Mouse (Mus musculus) forebrain, postnatal 0 days (tissue): ENCODE results near the gene Snx1. TPM values are rescaled to one million over a fixed set of nuclear protein-coding genes. Genes with fewer than 3 reads are reported as not detected.

ENCODE experiments used
- ATAC-seq: fragments of 200-750 bp; cut with Nextera tagmentation; 2 replicates; pipeline ENCODE4 v1.8.0; 2017; ENCODE audit warnings: mild to moderate bottlenecking, moderate library complexity
- DNase-seq: peaks from one replicate; pipeline ENCODE4 v3.0.0-alpha.2; 2015
- H3K27ac ChIP-seq: fragments of 300-500 bp; sonication (generic); 2 replicates; pipeline ENCODE4 v1.5.1; 2014; ENCODE audit warnings: low read depth, mild to moderate bottlenecking, antibody characterized with exemption, low read length, moderate library complexity, mixed read lengths
- H3K27me3 ChIP-seq: fragments of 300-500 bp; sonication (generic); 2 replicates; pipeline ENCODE4 v1.6.1; 2014; ENCODE audit warnings: mild to moderate bottlenecking, low read length, mixed read lengths; ENCODE audit not compliant: insufficient read depth
- H3K36me3 ChIP-seq: fragments of 300-500 bp; sonication (generic); 2 replicates; pipeline ENCODE4 v1.6.1; 2014; ENCODE audit warnings: mild to moderate bottlenecking, moderate library complexity; ENCODE audit not compliant: insufficient read depth
- H3K4me1 ChIP-seq: fragments of 300-500 bp; sonication (generic); 2 replicates; pipeline ENCODE4 v1.6.1; 2014; ENCODE audit warnings: antibody characterized with exemption; ENCODE audit not compliant: insufficient read depth
- H3K4me2 ChIP-seq: fragments of 300-500 bp; sonication (generic); 2 replicates; pipeline ENCODE4 v1.6.1; 2014; ENCODE audit warnings: low read depth, mild to moderate bottlenecking, moderate library complexity
- H3K4me3 ChIP-seq: fragments of 300-500 bp; sonication (generic); 2 replicates; pipeline ENCODE4 v1.5.1; 2014; ENCODE audit warnings: low read depth, low read length, mixed read lengths
- H3K9ac ChIP-seq: fragments of 300-500 bp; sonication (generic); 2 replicates; pipeline ENCODE4 v1.6.1; 2014; ENCODE audit warnings: mild to moderate bottlenecking
- H3K9me3 ChIP-seq: fragments of 300-500 bp; sonication (generic); 2 replicates; pipeline ENCODE4 v1.6.1; 2016; ENCODE audit warnings: low read length
- CTCF ChIP-seq: sonication (generic); IDR thresholded peaks from 2 replicates; pipeline ENCODE4 v1.5.1; 2016; ENCODE audit warnings: antibody characterized with exemption, control low read depth, low read depth
- WGBS: fragments of 180-500 bp; shearing (Covaris S2); extraction: QIAGEN DNeasy Blood & Tissue Kit; methylation state at CpG from one replicate; pipeline ENCODE4 v1.1.7; 2014; 5-methylcytosine and 5-hydroxymethylcytosine counted together
- polyA plus RNA-seq: library from polyadenylated mRNA; unstranded; fragments of >200 nt; fragmentation: Nextera tagmentation; extraction: Ambion mirVana; gene quantifications from 2 replicates; pipeline ENCODE4 v1.2.1, GENCODE M21; 2015
- total RNA-seq: library from RNA; depleted of rRNA; stranded (reverse); fragments of >200 nt; gene quantifications from 2 replicates; pipeline ENCODE4 v1.2.3, GENCODE M21; 2014

Gene Snx1
- total and polyA plus RNA-seq, 2 experiments from 2014 or later: 51.5 to 59.8 TPM

- TF ChIP-seq CTCF: no peak
- no peaks in the 10 kb centered on the region for H3K27me3 ChIP-seq
- H3K9me3 ChIP-seq: no peaks in the 10 kb centered on the region
- no peaks in the 10 kb centered on the region for H3K36me3 ChIP-seq
- H3K4me3 ChIP-seq: no peak overlapping the region
- H3K4me2 ChIP-seq: no peak overlapping the region
- H3K27ac ChIP-seq: no peak overlapping the region
- no peak overlapping the region for H3K9ac ChIP-seq
- 45% methylated on average over 3 of the region's 3 CpGs for WGBS
- DNase-seq (no peak), ATAC-seq (no peak)
- H3K4me1 ChIP-seq: no peaks in the 10 kb centered on the region
Observed at GRCm38 (mm10) chr9:66120945-66121344, 5.4 kb downstream of the Snx1 start.

DNA sequence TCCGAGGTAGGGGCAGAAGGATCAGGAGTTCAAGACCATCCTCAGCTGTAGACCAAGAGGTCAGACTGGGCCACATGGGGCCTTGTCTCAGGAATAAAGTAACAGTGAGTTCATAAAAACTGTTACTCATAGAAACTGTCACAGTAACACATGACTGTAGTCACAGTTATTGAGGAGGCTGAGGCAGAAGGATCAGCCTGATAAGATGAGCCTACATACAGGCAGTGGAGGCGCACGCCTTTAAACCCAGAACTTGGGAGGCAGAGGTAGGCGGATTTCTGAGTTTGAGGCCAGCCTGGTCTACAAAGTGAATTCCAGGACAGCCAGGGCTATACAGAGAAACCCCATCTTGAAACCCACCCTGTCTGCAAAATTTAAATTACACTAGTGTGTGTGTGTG is 6.3 kb downstream of the Snx1 start:
- Histone ChIP-seq H3K27ac (no peak overlapping the region), H3K36me3 (no peaks in the 10 kb centered on the region; the same call in 1 of the 2 replicates), H3K9me3 (no peaks in the 10 kb centered on the region), H3K27me3 (no peaks in the 10 kb centered on the region), H3K4me1 (no peaks in the 10 kb centered on the region), H3K4me2 (no peak overlapping the region), H3K4me3 (no peak overlapping the region), H3K9ac (no peak overlapping the region)
- ATAC-seq (no peak), DNase-seq (no peak)
- 95% methylated on average over 4 of the region's 4 CpGs for WGBS
- no peak for TF ChIP-seq CTCF

DNA sequence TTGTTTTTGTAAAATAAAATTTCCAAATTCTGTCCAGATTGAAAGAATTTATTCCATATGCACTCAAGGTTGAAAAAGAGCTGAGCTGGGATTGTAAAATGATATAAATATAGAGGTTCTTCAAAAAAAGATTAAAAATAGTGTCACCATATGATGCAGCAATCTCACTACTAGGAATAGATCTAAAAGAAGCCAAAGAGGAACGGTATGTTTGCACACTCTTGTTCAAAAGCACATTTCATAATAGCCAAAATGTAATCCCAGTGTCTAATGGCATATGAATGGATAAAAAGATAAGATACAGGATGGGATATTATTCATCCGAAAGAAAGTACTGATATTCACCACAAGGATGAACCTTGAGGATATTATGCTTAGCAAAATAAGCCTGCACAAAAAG is 6.9 kb downstream of the Snx1 start:
- WGBS: 78% methylated on average over 2 of the region's 2 CpGs

DNA sequence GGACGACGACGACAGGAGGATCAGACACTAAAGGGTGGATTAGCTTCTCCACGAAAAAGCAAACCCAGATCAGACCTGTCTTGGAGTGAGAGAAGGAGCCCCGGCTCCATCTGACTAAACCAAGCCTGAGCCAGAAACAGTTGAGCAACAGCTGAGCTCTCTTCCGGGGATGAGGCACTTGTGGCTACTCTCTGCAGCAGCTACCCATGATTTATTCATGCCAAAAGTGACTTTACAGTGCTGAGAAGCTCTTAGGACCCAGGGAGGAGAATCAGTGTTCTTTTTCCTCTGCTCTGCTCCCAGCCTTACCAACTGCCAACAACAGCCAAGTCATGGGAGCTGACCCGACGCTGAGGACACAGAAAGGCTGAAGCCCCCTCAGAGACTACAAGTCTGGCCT is 9.5 kb downstream of the Snx1 start:
- H3K4me3 ChIP-seq: no peak overlapping the region
- H3K27ac ChIP-seq: no peak overlapping the region
- no peaks in the 10 kb centered on the region for H3K4me1 ChIP-seq
- 59% methylated on average over 8 of the region's 8 CpGs for WGBS
- no peaks in the 10 kb centered on the region for H3K9me3 ChIP-seq
- H3K4me2 ChIP-seq: no peak overlapping the region
- DNase-seq (no peak), ATAC-seq (peak; percentile 61)
- H3K9ac ChIP-seq: no peak overlapping the region
- H3K36me3 ChIP-seq: peaks cover 6% of the 10 kb centered on the region; the same call in 1 of the 2 replicates
- no peak for TF ChIP-seq CTCF
- H3K27me3 ChIP-seq: no peaks in the 10 kb centered on the region

More for the DNA sequence above, 6.9 kb downstream of the Snx1 start:
- DNase-seq (no peak), ATAC-seq (no peak)
- Histone ChIP-seq H3K9ac (no peak overlapping the region), H3K4me1 (no peaks in the 10 kb centered on the region), H3K9me3 (no peaks in the 10 kb centered on the region), H3K4me3 (no peak overlapping the region), H3K27me3 (no peaks in the 10 kb centered on the region), H3K36me3 (peaks cover 2% of the 10 kb centered on the region; the same call in 1 of the 2 replicates), H3K27ac (no peak overlapping the region), H3K4me2 (no peak overlapping the region)
- peak; percentile 17; the same call in 1 of the 2 replicates for TF ChIP-seq CTCF

DNA sequence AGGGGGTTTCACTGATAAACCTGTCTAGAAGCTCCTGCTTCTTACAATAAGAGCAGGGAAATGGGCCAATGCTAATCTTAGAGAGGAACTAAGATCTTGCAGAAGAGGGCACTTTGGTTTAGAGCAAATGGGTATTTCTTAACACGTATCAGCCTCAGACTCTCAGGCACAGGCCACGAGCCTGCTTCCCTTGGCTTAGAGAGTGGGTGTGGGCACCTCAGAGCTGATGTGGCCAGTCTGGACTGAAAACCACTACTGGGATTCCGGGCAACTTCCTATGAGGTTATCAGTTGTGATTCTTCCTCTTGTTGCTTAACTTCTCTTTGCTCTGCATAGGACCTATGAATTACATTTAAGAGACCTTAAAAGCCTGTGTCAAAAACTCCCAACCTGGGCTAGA is 12.0 kb downstream of the Snx1 start:
- ATAC-seq: no peak

GRCm38 (mm10) chr9:66110611-66111379 is 15.6 kb downstream of the Snx1 start:
- H3K9ac ChIP-seq: no peak overlapping the region
- DNase-seq (no peak), ATAC-seq (no peak)
- H3K4me3 ChIP-seq: no peak overlapping the region
- H3K4me2 ChIP-seq: no peak overlapping the region
- H3K27ac ChIP-seq: 0 out of 2 replicates have a peak overlapping the region, but pooled peaks have one; percentile 21
- WGBS: 15% methylated on average over 8 of the region's 8 CpGs
- no peak for TF ChIP-seq CTCF
- peaks cover 26% of the 10 kb centered on the region for H3K36me3 ChIP-seq
- no peaks in the 10 kb centered on the region for H3K27me3 ChIP-seq
- H3K4me1 ChIP-seq: no peaks in the 10 kb centered on the region
- no peaks in the 10 kb centered on the region for H3K9me3 ChIP-seq

More for the DNA sequence above, 12.0 kb downstream of the Snx1 start:
- no peak for TF ChIP-seq CTCF
- DNase-seq: no peak
- Histone ChIP-seq H3K36me3 (peaks cover 6% of the 10 kb centered on the region; the same call in 1 of the 2 replicates), H3K9ac (no peak overlapping the region), H3K9me3 (no peaks in the 10 kb centered on the region), H3K4me1 (no peaks in the 10 kb centered on the region), H3K27me3 (no peaks in the 10 kb centered on the region), H3K27ac (no peak overlapping the region), H3K4me2 (no peak overlapping the region), H3K4me3 (no peak overlapping the region)
- 94% methylated on average over 3 of the region's 3 CpGs for WGBS

DNA sequence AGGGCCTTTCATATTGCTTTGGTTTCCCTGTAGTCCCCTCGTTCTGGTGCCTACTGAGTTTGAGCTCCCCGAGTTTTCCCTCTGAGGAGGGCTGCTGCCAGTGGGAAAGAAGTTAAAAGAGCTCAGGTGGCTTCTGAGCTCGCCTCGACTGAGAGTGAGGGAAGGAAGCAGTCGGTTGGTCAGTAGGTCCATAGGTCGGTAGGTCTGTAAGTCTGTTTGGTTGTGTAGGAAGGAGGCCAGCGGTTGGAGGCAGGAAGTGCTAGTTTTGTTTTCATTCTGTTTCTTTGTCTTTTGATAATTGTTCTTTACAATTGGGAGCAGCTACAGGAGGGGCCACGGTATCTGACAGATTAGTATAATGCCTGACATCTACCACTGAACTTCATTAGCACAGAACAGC is 16.3 kb downstream of the Snx1 start:
- ATAC-seq: no peak
- no peaks in the 10 kb centered on the region for H3K27me3 ChIP-seq

More for the DNA sequence above, 16.3 kb downstream of the Snx1 start:
- H3K27ac ChIP-seq: 0 out of 2 replicates have a peak overlapping the region, but pooled peaks have one; percentile 21
- H3K9ac ChIP-seq: no peak overlapping the region
- H3K4me1 ChIP-seq: no peaks in the 10 kb centered on the region
- H3K9me3 ChIP-seq: no peaks in the 10 kb centered on the region
- no peak overlapping the region for H3K4me3 ChIP-seq
- peaks cover 32% of the 10 kb centered on the region for H3K36me3 ChIP-seq
- no peak overlapping the region for H3K4me2 ChIP-seq
- 22% methylated on average over 8 of the region's 8 CpGs for WGBS
- DNase-seq: no peak
- TF ChIP-seq CTCF: no peak
